Mouse (Mus musculus) midbrain, embryonic 11.5 days (tissue): ENCODE results near the gene Tmem53. TPM values are rescaled to one million over a fixed set of nuclear protein-coding genes. Genes with fewer than 3 reads are reported as not detected.

Experiments
- ATAC-seq: fragments of 200-750 bp; cut with Nextera tagmentation; 2 replicates; pipeline ENCODE4 v1.8.0; 2017; ENCODE audit warnings: moderate TSS enrichment, moderate library complexity; ENCODE audit not compliant: low FRiP score
- DNase-seq: peaks from one replicate; pipeline ENCODE4 v3.0.0; 2015; ENCODE audit warnings: low spot score; ENCODE audit errors: missing footprints
- H3K27ac ChIP-seq: fragments of 300-500 bp; sonication (generic); 2 replicates; pipeline ENCODE4 v1.5.1; 2014; ENCODE audit warnings: low read depth, low read length
- H3K27me3 ChIP-seq: fragments of 300-500 bp; sonication (generic); 2 replicates; pipeline ENCODE4 v1.6.1; 2014; ENCODE audit warnings: mild to moderate bottlenecking, low read length, moderate library complexity, mixed read lengths; ENCODE audit not compliant: control insufficient read depth, insufficient read depth
- H3K36me3 ChIP-seq: fragments of 300-500 bp; sonication (generic); 2 replicates; pipeline ENCODE4 v1.6.1; 2014; ENCODE audit warnings: mild to moderate bottlenecking, low read length, moderate library complexity, mixed read lengths; ENCODE audit not compliant: control insufficient read depth, insufficient read depth
- H3K4me1 ChIP-seq: fragments of 300-500 bp; sonication (generic); 2 replicates; pipeline ENCODE4 v1.6.1; 2014; ENCODE audit warnings: low read length; ENCODE audit not compliant: control insufficient read depth, insufficient read depth
- H3K4me2 ChIP-seq: fragments of 300-500 bp; sonication (generic); 2 replicates; pipeline ENCODE4 v1.6.1; 2014; ENCODE audit warnings: mild to moderate bottlenecking, moderate library complexity
- H3K4me3 ChIP-seq: fragments of 300-500 bp; sonication (generic); 2 replicates; pipeline ENCODE4 v1.5.1; 2014; ENCODE audit warnings: low read depth, low read length
- H3K9ac ChIP-seq: fragments of 300-500 bp; sonication (generic); 2 replicates; pipeline ENCODE4 v1.6.1; 2014; ENCODE audit warnings: low read length
- H3K9me3 ChIP-seq: fragments of 300-500 bp; sonication (generic); 2 replicates; pipeline ENCODE4 v1.6.1; 2016; ENCODE audit warnings: low read length; ENCODE audit not compliant: control insufficient read depth
- WGBS: fragments of 180-500 bp; shearing (Covaris S2); extraction: QIAGEN DNeasy Blood & Tissue Kit; methylation state at CpG from one replicate; pipeline ENCODE4 v1.1.7; 2014; 5-methylcytosine and 5-hydroxymethylcytosine counted together
- polyA plus RNA-seq: library from polyadenylated mRNA; unstranded; fragments of >200 nt; fragmentation: Nextera tagmentation; extraction: Ambion mirVana; gene quantifications from 2 replicates; pipeline ENCODE4 v1.2.1, GENCODE M21; 2014

Tmem53 gene
- polyA plus RNA-seq, 1 experiment from 2014 or later, result 7.5 TPM

- DNase-seq, result peak; percentile 88
- no peak for ATAC-seq
- Histone ChIP-seq H3K9ac (no peak overlapping the region), H3K36me3 (peaks cover 7% of the 10 kb centered on the region; the same call in 1 of the 2 replicates), H3K4me2 (no peak overlapping the region), H3K9me3 (no peaks in the 10 kb centered on the region), H3K4me1 (peaks cover 60% of the 10 kb centered on the region), H3K27ac (peak overlapping the region; percentile 78), H3K4me3 (no peak overlapping the region), H3K27me3 (peaks cover 27% of the 10 kb centered on the region; the same call in 1 of the 2 replicates)
- 41% methylated on average over 4 of the region's 4 CpGs for WGBS
These were observed 32.6 kb downstream of the Tmem53 start for GRCm38 (mm10) chr4:117284363-117284762.

DNA sequence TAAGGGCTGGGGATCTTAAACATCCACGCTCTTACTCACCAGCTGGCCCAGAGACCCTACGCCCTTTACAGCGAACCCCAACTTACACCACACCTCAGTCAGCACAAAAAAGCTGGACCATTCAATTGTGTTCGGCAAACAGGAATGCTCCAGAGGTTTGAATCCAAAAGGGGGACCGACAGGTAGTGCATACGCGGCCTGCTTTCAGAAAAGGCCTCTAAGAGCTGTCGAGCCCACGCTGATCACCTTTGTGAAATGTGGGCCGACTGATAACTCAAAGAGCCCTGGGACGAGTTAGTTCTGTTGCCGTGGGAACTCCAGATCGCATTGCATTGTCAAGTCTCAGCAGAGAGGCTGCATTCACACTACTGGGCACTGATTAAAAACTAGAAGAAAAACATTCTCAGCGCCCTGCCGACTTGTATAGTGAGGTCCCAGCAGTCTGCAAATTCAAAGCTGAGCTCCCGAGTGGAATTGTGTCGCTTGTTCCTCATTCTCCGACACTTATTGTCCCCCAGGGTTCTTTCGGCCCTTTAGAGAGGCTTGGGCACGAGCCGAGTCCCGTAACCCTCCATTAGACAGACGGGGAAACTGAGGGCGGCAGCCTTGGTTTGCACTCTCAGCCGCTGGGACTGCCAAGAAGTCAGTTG is 36.7 kb downstream of the Tmem53 start:
- H3K9me3 ChIP-seq, result no peaks in the 10 kb centered on the region
- peaks cover 5% of the 10 kb centered on the region; the same call in 1 of the 2 replicates for H3K36me3 ChIP-seq
- H3K4me3 ChIP-seq, result peak overlapping the region; percentile 69
- WGBS, result 23% methylated on average over 25 of the region's 25 CpGs
- peak; percentile 91 for DNase-seq
- ATAC-seq, result no peak
- peaks cover 10% of the 10 kb centered on the region; the same call in 1 of the 2 replicates for H3K27me3 ChIP-seq
- H3K4me1 ChIP-seq, result peaks cover 47% of the 10 kb centered on the region
- peak overlapping the region; percentile 81 for H3K9ac ChIP-seq
- H3K27ac ChIP-seq, result peak overlapping the region; percentile 94
- peak overlapping the region; percentile 70 for H3K4me2 ChIP-seq

DNA sequence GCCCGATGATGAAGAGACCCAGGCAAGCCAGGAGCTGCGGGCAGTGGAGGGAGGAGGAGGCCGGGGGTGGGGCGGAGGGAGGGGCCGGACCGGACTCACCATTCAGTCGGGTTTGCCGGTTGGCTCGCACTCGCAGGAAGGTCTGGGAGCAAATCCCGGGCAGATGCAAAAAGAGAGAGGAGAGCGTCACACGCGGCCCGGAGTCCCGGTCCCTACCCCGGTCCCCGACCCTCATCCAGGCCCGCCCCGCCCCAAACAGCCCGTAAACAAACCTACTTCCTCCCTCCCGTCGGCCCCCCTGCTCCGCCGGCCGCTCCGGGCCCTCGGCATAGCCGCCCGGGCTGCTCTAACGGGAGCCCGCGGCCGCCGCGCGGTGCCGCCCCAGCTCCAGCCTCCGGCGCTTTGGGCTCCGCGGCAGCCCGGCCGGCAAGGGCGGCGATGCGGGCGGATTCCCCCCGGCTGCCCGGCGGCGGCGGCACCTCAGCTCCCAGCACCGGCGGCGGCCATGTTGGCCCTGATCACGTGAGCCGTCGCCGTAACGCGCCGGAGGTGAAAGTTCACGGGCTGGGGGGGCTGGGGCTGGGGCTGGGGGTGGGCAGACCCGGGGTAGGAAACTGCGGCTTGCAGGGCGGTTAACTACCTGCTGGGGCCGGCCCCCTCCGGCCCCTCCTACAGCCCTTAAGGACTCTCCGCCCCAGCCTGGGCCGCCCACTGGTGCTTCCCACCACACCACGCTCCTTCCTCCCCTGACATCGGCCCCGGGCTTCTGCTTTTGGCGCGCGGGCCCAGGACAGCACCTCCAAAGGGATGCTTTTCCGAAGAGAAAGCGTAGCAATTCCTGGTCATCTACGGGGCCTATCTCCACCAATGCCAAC is 37.4 kb downstream of the Tmem53 start:
- under 1% methylated on average over 66 of the region's 80 CpGs for WGBS
- H3K9me3 ChIP-seq, result no peaks in the 10 kb centered on the region
- peak; percentile 89 for ATAC-seq
- H3K36me3 ChIP-seq, result peaks cover 5% of the 10 kb centered on the region; the same call in 1 of the 2 replicates
- H3K4me2 ChIP-seq, result peak overlapping the region; percentile 70
- peak; percentile 96 for DNase-seq
- peak overlapping the region; percentile 69 for H3K4me3 ChIP-seq
- peak overlapping the region; percentile 94 for H3K27ac ChIP-seq
- H3K27me3 ChIP-seq, result peaks cover 10% of the 10 kb centered on the region; the same call in 1 of the 2 replicates
- H3K9ac ChIP-seq, result peak overlapping the region; percentile 81
- peaks cover 39% of the 10 kb centered on the region for H3K4me1 ChIP-seq

- 97% methylated on average over 2 of the region's 2 CpGs for WGBS
- DNase-seq (no peak), ATAC-seq (no peak)
- no peaks in the 10 kb centered on the region for H3K9me3 ChIP-seq
- no peak overlapping the region for H3K9ac ChIP-seq
- H3K4me1 ChIP-seq, result peaks cover 18% of the 10 kb centered on the region; the same call in 1 of the 2 replicates
- no peak overlapping the region for H3K4me3 ChIP-seq
- H3K27me3 ChIP-seq, result peaks cover 3% of the 10 kb centered on the region; the same call in 1 of the 2 replicates
- no peak overlapping the region for H3K27ac ChIP-seq
- H3K36me3 ChIP-seq, result no peaks in the 10 kb centered on the region
- H3K4me2 ChIP-seq, result no peak overlapping the region
These were observed 39.9 kb downstream of the Tmem53 start for GRCm38 (mm10) chr4:117291696-117292095.

DNA sequence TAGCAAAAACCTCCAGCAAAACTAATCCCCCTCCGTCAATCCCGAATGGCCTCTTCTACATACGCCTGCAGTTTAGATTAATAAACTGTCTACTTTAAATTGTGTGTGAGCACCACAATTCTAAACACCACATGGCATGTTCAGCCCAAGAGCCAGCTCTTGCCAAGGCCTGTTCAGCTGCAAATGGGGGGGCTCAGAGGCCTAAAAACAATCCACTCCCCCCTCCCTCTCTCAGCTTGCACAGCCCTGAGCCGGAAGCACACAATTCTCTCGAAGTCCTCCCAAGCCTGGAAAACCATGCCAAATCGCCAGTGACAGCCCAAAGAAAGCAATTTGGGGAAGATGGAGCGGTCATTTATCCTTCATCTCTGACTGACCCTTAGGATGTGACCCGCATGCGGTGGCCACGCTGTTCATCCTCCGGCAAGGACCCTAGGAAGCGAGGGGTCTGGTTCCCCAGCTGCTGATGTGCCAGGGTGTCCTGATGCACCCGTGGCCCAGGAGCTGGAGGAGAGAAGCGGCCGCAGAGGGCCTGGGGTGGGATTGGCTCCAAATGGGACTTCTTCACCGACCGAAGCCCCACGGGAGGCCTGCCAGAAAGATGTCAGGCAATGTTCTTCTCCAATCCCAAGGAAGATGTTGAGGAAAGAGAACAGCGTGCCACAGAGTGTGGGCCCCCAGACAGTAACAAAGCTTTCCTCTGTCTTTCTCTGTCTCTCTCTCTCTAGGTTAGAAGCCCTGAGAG is 45.3 kb downstream of the Tmem53 start:
- Histone ChIP-seq H3K4me3 (no peak overlapping the region), H3K9ac (no peak overlapping the region; the same call in 1 of the 2 replicates), H3K27me3 (peaks cover 9% of the 10 kb centered on the region), H3K27ac (no peak overlapping the region), H3K4me2 (no peak overlapping the region), H3K9me3 (no peaks in the 10 kb centered on the region), H3K4me1 (peaks cover 8% of the 10 kb centered on the region), H3K36me3 (no peaks in the 10 kb centered on the region)
- DNase-seq (no peak), ATAC-seq (no peak)
- WGBS, result 68% methylated on average over 19 of the region's 19 CpGs

GRCm38 (mm10) chr4:117297819-117298218 is 46.1 kb downstream of the Tmem53 start:
- Histone ChIP-seq H3K4me2 (no peak overlapping the region), H3K27me3 (peaks cover 15% of the 10 kb centered on the region), H3K9me3 (no peaks in the 10 kb centered on the region), H3K4me1 (peaks cover 8% of the 10 kb centered on the region), H3K27ac (no peak overlapping the region), H3K4me3 (no peak overlapping the region), H3K36me3 (no peaks in the 10 kb centered on the region), H3K9ac (no peak overlapping the region)
- no peak for DNase-seq
- WGBS, result 88% methylated on average over 9 of the region's 9 CpGs
- ATAC-seq, result no peak

DNA sequence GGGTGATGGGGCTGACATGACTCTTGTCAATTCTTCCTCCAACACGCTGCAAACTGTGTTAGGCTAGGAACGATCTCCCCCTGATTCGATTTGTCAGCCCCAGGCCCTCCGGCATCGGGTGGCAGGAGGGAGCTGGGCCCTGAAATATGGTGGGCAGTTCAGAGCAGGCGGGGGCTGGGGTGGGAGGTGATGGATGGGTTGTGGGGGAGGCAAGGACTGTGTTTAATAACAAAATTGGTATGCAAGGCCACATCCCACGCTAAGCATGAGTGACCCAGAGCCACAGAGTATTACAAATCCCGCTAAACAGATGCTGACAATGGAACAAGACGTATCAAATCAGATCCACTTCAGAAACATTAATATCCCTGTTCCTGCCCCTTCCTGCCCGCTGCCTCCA is 48.2 kb downstream of the Tmem53 start:
- no peak overlapping the region for H3K4me2 ChIP-seq
- peaks cover 35% of the 10 kb centered on the region for H3K27me3 ChIP-seq
- WGBS, result 75% methylated on average over 10 of the region's 10 CpGs
- H3K27ac ChIP-seq, result peak overlapping the region; percentile 8; the same call in 1 of the 2 replicates
- H3K36me3 ChIP-seq, result no peaks in the 10 kb centered on the region
- no peak overlapping the region for H3K4me3 ChIP-seq
- H3K9me3 ChIP-seq, result no peaks in the 10 kb centered on the region
- DNase-seq (no peak), ATAC-seq (peak; percentile 48; the same call in 1 of the 2 replicates)
- 0 out of 2 replicates have a peak overlapping the region, but pooled peaks have one; percentile 9 for H3K9ac ChIP-seq
- H3K4me1 ChIP-seq, result peaks cover 21% of the 10 kb centered on the region

- Histone ChIP-seq H3K27me3 (peaks cover 46% of the 10 kb centered on the region), H3K4me3 (no peak overlapping the region), H3K9me3 (no peaks in the 10 kb centered on the region), H3K27ac (no peak overlapping the region), H3K4me2 (no peak overlapping the region), H3K9ac (no peak overlapping the region), H3K4me1 (peaks cover 21% of the 10 kb centered on the region), H3K36me3 (no peaks in the 10 kb centered on the region)
- ATAC-seq, result no peak
- 40% methylated on average over 14 of the region's 14 CpGs for WGBS
- DNase-seq, result no peak
These were observed 50.5 kb downstream of the Tmem53 start for GRCm38 (mm10) chr4:117302027-117302806.
